Mouse (Mus musculus) lung, postnatal 25 days (tissue): Measurements from ENCODE around the gene Zc3h15.
A peak's percentile ranks its signal among the peaks of the same experiment; 100 is the strongest.
"Not testable (repeated sequence)": the region's sequence is repeated elsewhere in the genome, so short reads cannot be mapped to it uniquely, and the experiment has no call there.

Experiments used
- DNase-seq: peaks from one replicate; pipeline ENCODE4 v3.0.0; 2022; ENCODE audit warnings: low spot score

Gene Zc3h15

DNA sequence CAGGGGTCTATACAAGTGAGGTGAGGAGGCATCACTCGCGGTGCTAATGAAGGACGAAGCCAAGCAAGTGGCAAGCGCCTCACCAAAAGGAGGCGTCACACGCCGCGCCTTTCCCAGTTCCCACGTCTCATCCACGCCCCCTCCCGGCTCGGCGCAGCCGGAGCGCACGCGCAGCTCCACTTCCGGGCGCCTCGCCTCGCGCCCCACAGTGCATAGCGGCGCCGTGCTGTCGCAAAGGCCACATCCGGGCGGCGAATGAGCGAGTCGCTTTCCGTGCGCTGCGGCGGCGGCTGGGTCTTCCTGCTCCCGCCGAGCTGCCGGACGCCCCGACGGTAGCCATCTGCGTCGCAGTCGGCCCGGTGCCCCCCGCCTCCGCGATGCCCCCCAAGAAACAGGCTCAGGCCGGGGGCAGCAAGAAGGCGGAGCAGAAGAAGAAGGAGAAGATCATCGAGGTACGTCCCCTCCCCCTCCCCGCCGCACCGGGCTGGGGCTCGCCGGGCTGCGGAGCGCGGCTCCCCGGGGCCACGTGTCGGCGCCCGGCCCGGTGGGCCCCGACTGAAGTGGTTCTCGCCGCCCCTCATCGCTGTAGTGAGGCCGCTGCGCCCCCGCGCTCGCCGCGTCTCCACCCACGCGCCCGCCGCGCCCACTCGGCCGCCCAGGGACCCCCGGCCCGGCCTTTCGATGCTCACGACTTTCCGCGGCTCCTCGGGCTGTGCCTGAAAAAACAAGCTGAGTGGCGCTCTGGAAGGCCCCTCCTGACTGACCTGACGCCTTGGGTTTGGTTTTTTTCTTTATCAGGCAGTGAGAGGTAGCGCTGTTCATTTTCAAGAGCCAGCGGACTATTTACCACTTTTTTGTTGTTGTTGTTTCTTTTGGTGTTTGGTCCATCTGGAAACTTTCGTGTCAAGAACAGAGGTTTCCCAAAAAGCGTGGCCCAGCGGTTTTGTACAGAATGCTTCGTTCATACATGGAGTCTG lies at the start of gene Zc3h15:
TSS of gene Zc3h15 (plus strand) at position 160 of the 977 bp plus-strand sequence.
- DNase-seq, result peak; percentile 93

DNA sequence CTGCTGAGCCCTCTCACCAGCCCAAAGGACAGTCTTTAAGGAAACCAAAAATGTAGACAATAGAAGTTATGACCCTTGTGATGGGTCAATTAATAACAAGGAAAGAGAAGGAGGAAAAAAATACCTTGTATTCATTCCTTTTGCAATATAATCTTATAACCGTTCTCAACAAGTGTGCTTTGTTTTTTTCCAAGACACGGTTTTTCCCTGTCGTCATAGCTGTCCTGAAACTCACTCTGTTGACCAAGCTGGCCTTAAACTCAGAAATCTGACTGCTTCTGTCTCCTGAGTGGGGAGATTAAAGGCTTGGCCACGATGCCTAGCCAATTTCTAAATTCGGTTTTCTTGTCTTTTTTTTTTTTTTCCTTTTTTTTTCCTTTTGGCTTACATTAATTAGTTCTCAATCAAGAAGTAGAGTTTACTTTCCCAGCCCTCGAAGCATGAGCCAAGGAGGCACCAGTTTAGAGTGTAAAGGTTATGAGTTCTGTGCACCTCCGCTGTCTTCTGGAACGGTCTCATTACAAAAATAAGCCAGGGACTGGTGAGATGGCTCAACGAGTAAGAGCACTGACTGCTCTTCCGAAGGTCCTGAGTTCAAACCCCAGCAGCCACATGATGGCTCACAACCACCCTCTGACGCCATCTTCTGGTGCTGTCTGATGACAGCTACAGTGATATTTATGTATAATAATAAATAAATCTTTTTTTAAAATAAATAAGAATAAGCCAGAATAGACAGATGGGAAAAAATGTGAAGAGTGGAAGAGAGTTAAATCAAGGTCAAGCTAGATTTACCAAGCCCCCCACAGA lies 23.5 kb upstream of the Zc3h15 start:
- no peak for DNase-seq

DNA sequence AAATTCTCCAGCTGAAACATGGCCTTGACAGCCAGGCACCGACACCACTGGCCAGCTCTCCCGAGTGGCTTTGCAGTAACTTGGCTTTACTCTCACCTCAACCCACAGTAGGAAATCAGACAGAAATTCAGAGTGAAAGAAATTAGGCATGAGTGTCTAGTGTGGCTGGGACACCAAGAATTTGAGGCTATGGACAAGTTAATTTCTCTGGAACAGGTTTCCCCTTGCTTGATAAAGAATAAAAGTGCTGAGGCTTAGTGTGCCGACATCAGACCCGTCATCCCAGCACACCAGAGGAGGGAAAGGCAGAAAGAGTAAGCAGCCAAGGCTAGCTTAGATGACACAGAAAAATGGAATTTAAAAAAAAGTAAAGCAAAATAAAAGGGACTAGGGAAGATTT lies 22.7 kb upstream of the Zc3h15 start:
- no peak for DNase-seq

- no peak for DNase-seq
These were observed 21.4 kb upstream of the Zc3h15 start for GRCm38 (mm10) chr2:83622792-83623191.

DNA sequence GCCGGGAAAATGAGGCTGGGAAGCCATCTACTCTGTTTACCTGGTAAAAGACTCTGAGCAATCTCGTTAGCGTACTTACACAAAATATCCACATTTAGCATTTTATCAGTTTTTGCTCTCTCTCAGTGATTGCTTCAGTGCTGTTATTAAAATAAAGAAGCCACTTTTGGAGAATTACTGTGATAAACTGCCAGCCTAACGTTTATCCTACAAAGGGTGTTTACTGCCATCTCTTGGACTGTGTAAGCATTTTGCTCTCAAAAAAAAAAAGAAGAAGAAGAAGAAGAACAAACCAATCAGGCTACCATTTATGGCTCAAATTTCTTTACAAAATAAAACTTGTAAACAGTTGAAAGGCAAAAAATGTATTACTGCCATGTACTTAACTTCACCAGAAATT lies 20.2 kb upstream of the Zc3h15 start:
- no peak for DNase-seq

DNA sequence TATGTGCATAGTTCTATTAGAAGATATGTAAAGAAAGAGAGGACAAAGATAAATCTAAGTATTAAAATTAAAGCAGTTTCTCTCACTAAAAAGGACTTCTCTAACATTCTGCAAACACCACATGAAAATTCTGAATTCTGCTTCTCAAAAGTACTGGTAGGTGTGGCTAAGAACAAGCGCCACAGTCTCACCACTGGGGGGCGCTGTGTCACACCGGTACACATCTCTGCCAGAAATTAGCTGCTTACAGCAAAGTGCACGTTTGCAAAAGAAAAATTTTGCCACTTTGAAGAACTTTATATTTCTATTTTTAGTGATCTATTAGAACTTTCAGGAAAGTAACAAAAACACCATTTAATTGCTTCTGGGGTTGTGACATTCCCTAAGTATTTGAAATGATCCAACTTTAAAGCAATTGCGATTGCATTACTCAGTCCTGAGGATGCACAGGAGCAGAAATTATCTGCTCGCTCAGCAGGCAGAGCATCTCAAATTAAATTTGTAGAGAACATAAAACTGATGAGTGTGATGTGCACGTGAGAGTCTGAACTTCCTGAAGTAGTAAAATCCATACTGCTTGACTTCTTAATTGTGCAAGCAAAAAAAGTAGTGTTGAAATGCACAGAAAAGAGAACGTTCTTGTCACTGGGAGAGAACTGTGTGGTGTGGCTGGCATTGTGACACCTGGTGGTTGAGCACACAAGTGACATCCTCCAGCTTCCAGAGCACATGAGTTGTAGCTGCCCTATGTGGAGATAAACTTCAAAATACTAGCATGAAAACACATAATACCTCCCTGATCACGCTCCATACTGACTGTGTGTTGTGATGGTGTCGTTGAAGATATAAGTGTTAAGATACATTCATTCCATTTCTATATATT lies 18.8 kb upstream of the Zc3h15 start:
- DNase-seq, result peak; percentile 57

- DNase-seq, result no peak
These were observed 17.4 kb upstream of the Zc3h15 start for GRCm38 (mm10) chr2:83626881-83627280.

DNA sequence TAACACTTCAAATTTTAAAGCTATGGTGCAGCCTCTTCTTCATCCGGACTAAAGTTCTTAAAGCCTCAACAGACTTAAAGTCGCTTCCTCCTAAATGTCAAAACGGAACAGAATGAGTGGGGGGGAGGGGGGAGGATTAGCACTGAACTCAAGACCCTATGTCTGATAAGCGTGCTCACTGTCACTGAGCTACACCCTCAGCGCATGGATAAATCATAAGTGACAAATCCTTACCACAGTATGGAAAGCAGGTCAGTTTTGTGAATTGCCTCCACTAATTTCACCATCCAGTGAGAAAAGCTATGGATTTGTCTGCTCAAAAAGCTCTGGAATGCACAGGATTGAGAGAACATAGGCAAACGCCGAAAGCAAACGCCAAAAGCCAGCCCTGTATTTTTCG lies 16.7 kb upstream of the Zc3h15 start:
- DNase-seq, result no peak

DNA sequence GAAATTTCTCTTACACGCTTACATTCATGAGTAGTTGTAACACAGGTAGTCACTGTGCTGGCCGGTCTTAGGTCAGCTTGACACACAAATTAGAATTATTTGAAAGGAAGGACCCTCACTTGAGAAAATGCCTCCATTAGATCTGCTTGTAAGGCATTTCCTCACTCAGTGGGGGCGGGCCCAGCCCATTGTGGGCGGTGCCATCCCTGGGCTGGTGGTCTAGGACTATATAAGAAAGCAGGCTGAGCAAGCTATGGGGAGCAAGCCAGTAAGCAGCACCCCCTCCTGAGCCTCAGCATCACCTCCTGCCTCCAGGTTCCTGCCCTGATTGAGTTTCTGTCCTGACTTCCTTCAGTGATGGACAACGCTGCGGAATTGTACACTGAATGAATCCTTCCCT lies 16.3 kb upstream of the Zc3h15 start:
- no peak for DNase-seq

DNA sequence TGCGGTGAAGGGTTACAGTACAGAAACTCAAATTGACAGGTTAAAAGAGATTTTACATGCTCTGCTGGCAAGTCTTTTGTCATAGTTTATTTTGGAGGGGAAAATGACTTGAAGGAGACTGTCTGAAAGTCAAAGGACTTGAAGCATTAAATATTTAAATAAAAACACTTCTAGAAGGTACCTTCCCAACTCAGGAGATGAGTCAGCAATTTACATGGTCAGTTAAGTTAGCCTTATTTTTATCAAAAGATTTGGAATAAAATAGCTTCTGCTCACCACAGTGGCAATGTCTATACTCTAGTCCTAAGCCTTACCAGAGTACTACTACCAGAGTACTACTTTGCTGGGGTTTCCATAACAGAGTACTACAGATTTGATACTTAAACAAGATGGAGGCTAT lies 2.2 kb upstream of the Zc3h15 start:
- no peak for DNase-seq

DNA sequence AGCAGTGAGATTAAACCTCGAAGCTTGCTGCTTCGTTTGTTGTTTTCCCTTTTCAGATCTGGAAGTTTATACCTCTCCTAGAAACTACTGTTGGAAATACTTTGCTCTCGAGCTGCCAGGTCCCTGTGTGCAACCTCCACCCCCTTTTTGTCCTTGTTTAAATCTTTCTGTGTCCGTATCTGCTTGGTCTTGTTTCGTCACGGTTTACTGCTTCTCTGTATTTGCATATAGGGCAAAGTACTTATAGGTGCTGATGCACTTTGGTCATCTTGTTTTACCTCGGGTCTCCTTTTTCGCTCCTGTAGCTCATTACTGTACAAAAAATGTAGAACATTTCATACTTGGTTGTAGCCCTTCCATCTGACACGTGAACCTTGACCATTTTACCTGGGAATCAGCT lies 4.7 kb downstream of the Zc3h15 start:
- DNase-seq, result no peak

DNA sequence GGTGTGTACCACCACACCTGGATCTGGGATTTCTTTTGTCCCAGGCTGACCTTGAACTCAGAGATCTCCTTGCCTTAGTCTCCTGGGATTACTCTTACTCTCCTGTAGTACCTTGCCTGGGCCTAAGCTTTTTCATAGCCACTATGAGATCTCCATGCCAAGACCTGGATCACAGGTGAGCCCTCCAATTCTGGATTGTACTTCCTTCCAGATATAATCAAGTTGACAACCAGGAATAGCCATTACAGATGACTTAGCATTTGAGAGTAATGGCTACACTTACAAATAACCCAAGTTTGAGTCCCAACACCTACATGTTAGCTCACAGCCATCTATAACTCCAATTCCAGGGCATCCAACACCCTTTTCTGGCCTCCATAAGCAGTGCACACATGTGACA lies 8.4 kb downstream of the Zc3h15 start:
- DNase-seq, result no peak

DNA sequence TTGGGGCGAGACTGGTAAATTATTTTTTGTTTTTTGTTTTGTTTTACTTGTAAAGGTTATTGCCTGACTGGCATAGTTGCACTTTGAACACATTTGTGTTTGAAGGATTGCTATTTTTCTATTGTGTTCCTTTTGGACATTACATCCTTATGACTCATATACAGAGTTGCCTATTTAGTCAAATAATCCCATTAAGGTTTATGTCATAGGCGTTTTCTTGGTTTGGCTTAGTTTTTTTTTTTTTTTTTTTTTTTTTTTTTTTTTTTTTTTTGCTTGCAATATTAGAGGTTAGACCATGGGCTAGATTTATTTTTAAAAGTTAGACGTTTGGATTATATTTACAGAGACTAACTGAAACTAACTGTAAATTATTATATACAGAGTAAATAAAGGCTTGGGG lies 15.0 kb downstream of the Zc3h15 start:
- no peak for DNase-seq

GRCm38 (mm10) chr2:83660114-83660513 lies 15.9 kb downstream of the Zc3h15 start:
- DNase-seq, result no peak

GRCm38 (mm10) chr2:83661351-83661750 lies 17.1 kb downstream of the Zc3h15 start:
- DNase-seq, result no peak

GRCm38 (mm10) chr2:83665051-83665450 lies 20.8 kb downstream of the Zc3h15 start:
- DNase-seq, result not testable (repeated sequence)

DNA sequence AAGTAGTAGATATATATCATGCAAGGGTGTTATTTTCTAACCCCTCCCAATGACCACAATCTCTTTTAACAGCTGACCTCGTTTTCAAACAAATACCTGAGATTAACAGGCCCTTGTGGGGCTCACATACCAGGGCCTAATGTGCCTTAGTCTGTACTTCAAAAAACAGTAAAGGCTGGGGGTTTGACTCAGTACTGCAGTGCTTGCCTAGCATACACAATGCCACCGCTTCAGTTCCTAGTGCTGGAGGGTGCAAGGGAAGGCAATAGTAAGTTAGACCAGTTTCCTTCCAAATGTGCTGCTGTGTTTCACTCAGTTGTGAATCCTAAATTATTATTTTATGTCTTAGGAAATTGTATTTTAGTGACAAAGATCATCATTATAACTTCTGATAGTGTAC lies 23.2 kb downstream of the Zc3h15 start:
- no peak for DNase-seq

DNA sequence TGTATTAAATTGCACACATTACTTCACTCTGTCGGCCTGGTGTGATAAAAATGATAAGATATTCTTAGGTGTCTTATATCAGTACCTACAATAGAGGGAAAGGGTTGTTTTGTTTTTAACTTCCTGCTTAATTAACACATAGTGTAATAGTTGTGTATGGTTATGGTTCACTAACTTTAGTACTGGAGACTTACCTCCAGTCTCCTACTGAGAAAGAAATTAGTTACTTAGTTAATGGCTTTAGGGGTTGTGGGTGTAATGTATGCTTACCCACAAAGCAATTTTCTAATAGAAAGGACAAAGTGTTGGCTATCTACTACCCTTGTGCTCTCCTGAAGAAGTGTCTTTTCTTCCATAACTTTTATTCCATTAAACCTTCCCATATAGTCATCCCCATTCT lies 23.8 kb downstream of the Zc3h15 start:
- no peak for DNase-seq

GRCm38 (mm10) chr2:83669988-83670387 lies 25.8 kb downstream of the Zc3h15 start:
- no peak for DNase-seq

- no peak for DNase-seq
These were observed 27.6 kb downstream of the Zc3h15 start for GRCm38 (mm10) chr2:83671843-83672242.

GRCm38 (mm10) chr2:83673067-83673466 lies 28.8 kb downstream of the Zc3h15 start:
- DNase-seq, result peak; percentile 24

DNA sequence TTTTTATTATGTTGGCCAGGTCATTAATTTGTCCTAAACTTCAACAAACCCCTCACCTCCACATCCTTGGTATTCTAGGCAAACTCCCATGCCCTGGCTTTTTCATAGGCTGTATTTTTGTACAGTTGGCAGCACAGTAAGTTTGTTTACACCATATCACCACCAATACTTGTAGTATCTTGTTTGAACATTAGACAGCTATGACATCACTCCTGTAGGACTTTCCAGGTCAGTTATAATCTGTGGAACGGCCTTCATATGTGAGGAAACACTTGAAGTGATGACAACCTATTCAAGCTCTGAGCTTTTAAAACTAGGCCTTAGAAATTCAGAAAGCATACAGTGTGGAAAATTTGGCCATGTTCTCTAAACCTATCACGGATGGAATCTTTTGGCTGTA lies 29.6 kb downstream of the Zc3h15 start:
- DNase-seq, result no peak
